Mouse (Mus musculus) bone marrow, adult 2 months (tissue): ENCODE data around the gene Mef2c.

Experiments
- CTCF ChIP-seq: fragments of 200-500 bp; IDR thresholded peaks from 2 replicates; pipeline ENCODE4 v1.5.1; 2011; ENCODE audit warnings: low read length, control low read depth; ENCODE audit not compliant: control insufficient read depth, insufficient read depth
- POLR2A ChIP-seq: fragments of 200-500 bp; IDR thresholded peaks from 2 replicates; pipeline ENCODE4 v1.6.1; 2011; ENCODE audit warnings: low read depth, mild to moderate bottlenecking, control low read depth, low read length, borderline replicate concordance; ENCODE audit not compliant: control insufficient read depth

- TF ChIP-seq CTCF (no peak), POLR2A (no peak)
These were observed 124.3 kb downstream of the Mef2c start for GRCm38 (mm10) chr13:83628139-83628538.
